Mouse (Mus musculus) liver, adult 2 months (tissue): ENCODE results near the gene Nat9. TPM values are rescaled to one million over a fixed set of nuclear protein-coding genes. Genes with fewer than 3 reads are reported as not detected.

Experiments
- DNase-seq: peaks from one replicate; pipeline ENCODE4 v3.0.0-alpha.2; 2011; ENCODE audit warnings: low read depth, low spot score; ENCODE audit errors: extremely low read depth
- H3K27ac ChIP-seq: fragments of 200-500 bp; replicated peaks from 2 replicates; pipeline ENCODE4 v1.5.1; 2012; ENCODE audit warnings: low read depth, mild to moderate bottlenecking, control low read depth, inconsistent platforms, low read length; ENCODE audit not compliant: insufficient read depth
- H3K27me3 ChIP-seq: fragments of 200-500 bp; 2 replicates; pipeline ENCODE4 v1.6.1; 2012; ENCODE audit warnings: mild to moderate bottlenecking, moderate library complexity, low read length, inconsistent platforms; ENCODE audit not compliant: control insufficient read depth, insufficient read depth
- H3K36me3 ChIP-seq: fragments of 200-500 bp; 2 replicates; pipeline ENCODE4 v1.6.1; 2012; ENCODE audit warnings: low read length, inconsistent platforms; ENCODE audit not compliant: control insufficient read depth, insufficient read depth
- H3K4me1 ChIP-seq: fragments of 200-500 bp; 2 replicates; pipeline ENCODE4 v1.6.1; 2011; ENCODE audit warnings: low read length; ENCODE audit not compliant: control insufficient read depth, insufficient read depth
- H3K4me3 ChIP-seq: fragments of 200-500 bp; 2 replicates; pipeline ENCODE4 v1.5.1; 2011; ENCODE audit warnings: low read depth, mild to moderate bottlenecking, control low read depth, low read length, moderate library complexity; ENCODE audit not compliant: insufficient read depth
- H3K79me2 ChIP-seq: fragments of 200-500 bp; 2 replicates; pipeline ENCODE4 v1.6.1; 2012; ENCODE audit warnings: inconsistent platforms, mild to moderate bottlenecking, low read length, moderate library complexity; ENCODE audit not compliant: control insufficient read depth, insufficient read depth
- H3K9ac ChIP-seq: fragments of 200-500 bp; 2 replicates; pipeline ENCODE4 v1.6.1; 2012; ENCODE audit warnings: low read depth, mild to moderate bottlenecking, control low read depth, inconsistent platforms, low read length
- CTCF ChIP-seq: fragments of 200-500 bp; IDR thresholded peaks from 2 replicates; pipeline ENCODE4 v1.5.1; 2011; ENCODE audit warnings: low read depth, low read length, control low read depth
- POLR2A ChIP-seq: fragments of 200-500 bp; IDR thresholded peaks from 2 replicates; pipeline ENCODE4 v1.6.1; 2011; ENCODE audit warnings: low read length, control low read depth; ENCODE audit not compliant: insufficient read depth; ENCODE audit errors: extremely low read depth
- WGBS: fragments of 180-500 bp; shearing (Covaris S2); methylation state at CpG from one replicate; pipeline ENCODE4 v1.1.7; 2018; 5-methylcytosine and 5-hydroxymethylcytosine counted together
- polyA plus RNA-seq: library from polyadenylated mRNA; depleted of rRNA; stranded (reverse); fragments of >200 nt; gene quantifications from 2 replicates; pipeline ENCODE4 v1.2.3, GENCODE M21; 2012; rRNA removed
- total RNA-seq: library from RNA; depleted of rRNA; stranded (reverse); fragments of >200 nt; gene quantifications from 2 replicates; pipeline ENCODE4 v1.2.3, GENCODE M21; 2014; rRNA removed

Gene Nat9
- total RNA-seq (42.7 and 43.7 TPM in 2 replicates), polyA plus RNA-seq (28.7 and 35.2 TPM in 2 replicates)

DNA sequence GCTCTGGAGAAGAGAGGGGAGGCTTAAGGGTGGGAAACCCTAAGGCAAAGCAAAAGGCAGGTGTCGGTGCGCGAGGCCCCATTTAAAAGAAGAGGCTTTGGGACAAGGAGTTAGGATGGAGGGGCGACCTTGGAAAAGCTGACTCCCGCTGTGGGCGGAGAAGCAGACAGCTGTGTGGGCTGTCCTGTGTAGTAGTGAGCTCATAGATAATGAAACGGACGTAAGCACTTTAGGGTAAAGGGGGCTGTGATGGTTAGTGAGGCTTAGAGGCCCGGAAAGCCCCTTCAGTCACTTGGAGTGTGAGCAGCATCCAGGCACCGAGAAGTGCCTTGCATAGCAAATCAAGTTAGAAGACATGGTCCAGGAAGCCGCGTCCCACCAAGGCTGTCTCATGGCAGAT, at the start of gene Nat9:
TSS of gene Nat9 (minus strand) at position 167 of the 400 bp plus-strand sequence.
- peak within 1 kb of the TSS; percentile 84 for H3K27ac ChIP-seq
- 7% methylated on average over 12 of the region's 12 CpGs for WGBS
- H3K27me3 ChIP-seq, result no peaks in the 10 kb centered on the region
- H3K4me3 ChIP-seq, result peak within 1 kb of the TSS; percentile 57
- H3K79me2 ChIP-seq, result no peaks in the 10 kb centered on the region; the same call in 1 of the 2 replicates
- no peak for DNase-seq
- peaks cover 9% of the 10 kb centered on the region for H3K4me1 ChIP-seq
- H3K36me3 ChIP-seq, result no peaks in the 10 kb centered on the region
- H3K9ac ChIP-seq, result peak within 1 kb of the TSS; percentile 69
- no peak for TF ChIP-seq POLR2A
- TF ChIP-seq CTCF, result no peak

DNA sequence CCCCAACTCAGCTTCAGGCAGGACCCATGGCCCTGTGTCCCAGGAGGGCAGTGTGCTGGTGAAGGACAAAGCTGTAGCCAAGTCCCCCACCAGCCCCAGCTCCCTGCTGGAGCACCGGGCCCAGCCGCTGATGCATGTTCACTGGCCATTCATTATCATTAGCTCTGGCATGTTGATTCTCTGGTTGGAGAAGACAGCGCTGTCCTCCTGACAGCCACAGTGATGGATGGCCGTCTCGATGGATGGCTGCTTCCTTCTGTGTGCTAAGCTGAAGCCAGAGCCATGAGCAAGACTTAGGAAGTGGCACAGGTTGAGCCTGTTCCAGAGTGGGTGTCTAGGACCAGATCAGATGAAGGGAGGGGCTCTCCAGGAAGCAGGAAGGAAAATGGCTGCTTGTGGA, 48.9 kb upstream of the Nat9 start:
- no peaks in the 10 kb centered on the region for H3K27me3 ChIP-seq
- no peak overlapping the region for H3K4me3 ChIP-seq
- WGBS, result 81% methylated on average over 5 of the region's 5 CpGs
- H3K79me2 ChIP-seq, result no peaks in the 10 kb centered on the region
- DNase-seq, result no peak
- no peak overlapping the region for H3K9ac ChIP-seq
- no peaks in the 10 kb centered on the region for H3K36me3 ChIP-seq
- H3K4me1 ChIP-seq, result peaks cover 2% of the 10 kb centered on the region; the same call in 1 of the 2 replicates
- TF ChIP-seq CTCF (no peak), POLR2A (no peak)
- no peak overlapping the region for H3K27ac ChIP-seq

DNA sequence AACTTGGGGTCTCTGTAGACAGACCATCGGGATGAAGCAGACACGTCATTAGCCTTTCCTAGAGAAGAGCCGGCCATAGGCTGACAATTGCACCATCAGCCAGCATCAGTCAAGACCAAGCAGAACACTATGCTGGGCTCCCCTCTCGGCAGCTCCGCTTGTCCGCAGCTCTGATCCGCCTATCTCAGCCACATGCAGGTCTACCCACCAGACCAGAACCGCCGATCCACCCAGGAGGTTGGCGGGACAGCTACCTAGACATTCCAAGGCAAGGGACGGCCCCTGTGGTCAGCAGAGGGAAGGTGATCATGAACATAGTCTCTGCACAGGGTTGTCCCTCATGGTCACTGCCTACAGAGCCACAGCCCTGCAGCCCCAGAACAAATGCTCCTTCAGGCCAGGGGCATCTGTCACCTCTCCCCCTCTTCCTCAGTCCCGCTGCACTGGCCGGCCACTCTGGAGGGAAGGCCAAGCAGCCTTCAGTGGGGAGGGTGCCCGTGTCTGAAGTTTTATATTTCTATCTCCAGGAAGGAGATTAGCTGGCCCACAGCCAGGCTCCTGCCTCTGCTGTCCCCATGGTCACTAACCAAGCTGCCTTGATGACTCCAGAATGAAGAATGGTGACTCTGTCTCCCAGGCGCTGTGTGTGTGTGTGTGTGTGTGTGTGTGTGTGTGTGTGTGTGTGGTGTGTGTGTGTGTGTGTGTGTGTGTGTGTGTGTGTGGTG, 46.8 kb upstream of the Nat9 start:
- no peak overlapping the region for H3K27ac ChIP-seq
- no peak for DNase-seq
- no peak overlapping the region for H3K9ac ChIP-seq
- no peak overlapping the region for H3K4me3 ChIP-seq
- TF ChIP-seq POLR2A, result no peak
- no peak for TF ChIP-seq CTCF
- no peaks in the 10 kb centered on the region for H3K79me2 ChIP-seq
- peaks cover 2% of the 10 kb centered on the region; the same call in 1 of the 2 replicates for H3K4me1 ChIP-seq
- no peaks in the 10 kb centered on the region; the same call in 1 of the 2 replicates for H3K36me3 ChIP-seq
- H3K27me3 ChIP-seq, result no peaks in the 10 kb centered on the region
- 91% methylated on average over 15 of the region's 15 CpGs for WGBS

GRCm38 (mm10) chr11:115233526-115234290, 46.0 kb upstream of the Nat9 start:
- H3K27me3 ChIP-seq, result no peaks in the 10 kb centered on the region
- 95% methylated on average over 20 of the region's 20 CpGs for WGBS

DNA sequence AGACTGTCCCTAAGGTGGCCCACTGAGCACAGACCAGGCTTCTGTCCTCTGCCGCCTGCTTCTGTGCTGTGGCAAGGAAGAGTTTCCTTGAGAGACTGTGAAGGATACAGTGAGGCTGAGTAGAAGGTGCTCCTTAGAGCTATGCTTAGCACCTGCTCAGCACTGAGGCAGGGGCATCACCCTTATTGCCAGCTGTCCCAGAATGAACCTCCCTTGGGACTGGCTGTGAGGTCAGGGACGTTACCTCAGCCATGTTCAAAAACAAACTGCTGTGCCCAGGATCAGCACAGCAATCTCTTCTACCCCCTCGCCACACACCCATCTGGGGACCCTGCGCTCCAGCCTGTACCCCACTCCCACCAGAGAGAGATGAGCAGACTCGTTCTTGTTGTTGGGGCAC, 45.2 kb upstream of the Nat9 start:
- 99% methylated on average over 5 of the region's 5 CpGs for WGBS
- no peaks in the 10 kb centered on the region for H3K79me2 ChIP-seq
- H3K4me1 ChIP-seq, result peaks cover 2% of the 10 kb centered on the region; the same call in 1 of the 2 replicates

More at GRCm38 (mm10) chr11:115233526-115234290, 46.0 kb upstream of the Nat9 start:
- no peak for DNase-seq
- Histone ChIP-seq H3K79me2 (no peaks in the 10 kb centered on the region), H3K4me3 (no peak overlapping the region), H3K27ac (no peak overlapping the region), H3K4me1 (peaks cover 2% of the 10 kb centered on the region; the same call in 1 of the 2 replicates), H3K9ac (no peak overlapping the region), H3K36me3 (no peaks in the 10 kb centered on the region; the same call in 1 of the 2 replicates)
- TF ChIP-seq CTCF (peak; percentile 22; the same call in 1 of the 2 replicates), POLR2A (no peak)

More for the DNA sequence above, 45.2 kb upstream of the Nat9 start:
- Histone ChIP-seq H3K4me3 (no peak overlapping the region), H3K36me3 (no peaks in the 10 kb centered on the region; the same call in 1 of the 2 replicates), H3K27me3 (no peaks in the 10 kb centered on the region), H3K27ac (no peak overlapping the region), H3K9ac (no peak overlapping the region)
- TF ChIP-seq CTCF, result no peak
- TF ChIP-seq POLR2A, result no peak
- no peak for DNase-seq
